Mouse (Mus musculus): ENCODE results near the gene Gm49601. TPM values are rescaled to one million over a fixed set of nuclear protein-coding genes. Genes with fewer than 3 reads are reported as not detected.

The Gm49601 gene
- polyA plus RNA-seq (2016; fragmentation: Nextera tagmentation; extraction: Ambion mirVana): 2.3 and 4.7 TPM in 2 replicates

DNA sequence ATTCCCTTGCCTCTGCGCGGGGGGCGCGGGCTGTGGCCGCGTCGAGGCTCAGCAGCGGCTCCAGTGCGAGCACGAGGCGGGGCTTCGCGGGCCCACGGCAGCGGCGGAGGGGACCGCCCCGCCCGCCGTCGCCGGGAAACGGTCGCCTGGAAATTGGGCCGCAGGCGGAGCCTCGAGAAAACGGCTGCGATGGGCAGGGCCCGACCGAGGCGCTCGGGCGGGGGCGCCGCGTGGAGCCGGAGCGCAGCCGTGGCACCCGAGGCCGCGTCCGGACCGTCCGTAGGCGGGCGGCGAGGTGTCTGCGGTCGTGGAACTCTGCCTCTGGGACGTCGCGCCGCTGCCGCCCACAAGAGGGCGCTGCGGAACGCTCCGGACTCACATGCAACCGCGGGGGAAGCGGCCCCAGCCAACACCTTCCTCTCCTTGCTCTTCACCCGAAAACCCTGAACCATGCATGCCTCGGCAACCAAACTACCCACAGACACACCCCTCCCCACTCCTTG is at the start of gene Gm49601:
Gene Gm49601, minus strand, starts transcription at position 52 of the 503 bp plus-strand sequence.
- H3K27me3 ChIP-seq (ENCODE audit: low read depth, poor library complexity, severe bottlenecking): peaks cover 92% of the 10 kb centered on the region
- H3K4me1 ChIP-seq: peaks cover 46% of the 10 kb centered on the region
- H3K27ac ChIP-seq: peak within 1 kb of the TSS; percentile 72
- peak within 1 kb of the TSS; percentile 57 for H3K4me3 ChIP-seq
- peak; percentile 91 for DNase-seq (ENCODE audit: low spot score)
- under 1% methylated on average over 65 of the region's 65 CpGs for WGBS
- H3K36me3 ChIP-seq: peaks cover 29% of the 10 kb centered on the region
- no peaks in the 10 kb centered on the region for H3K9me3 ChIP-seq (replicated peaks)

- DNase-seq (ENCODE audit: low spot score): no peak
- WGBS: 83% methylated on average over 3 of the region's 3 CpGs
These were observed 46.8 kb upstream of the Gm49601 start for GRCm38 (mm10) chr16:18673005-18673404.

GRCm38 (mm10) chr16:18672027-18672426 is 45.8 kb upstream of the Gm49601 start:
- H3K27me3 ChIP-seq (ENCODE audit: low read depth, poor library complexity, severe bottlenecking): no peaks in the 10 kb centered on the region
- DNase-seq (ENCODE audit: low spot score): no peak
- H3K4me1 ChIP-seq: no peaks in the 10 kb centered on the region
- H3K9me3 ChIP-seq (replicated peaks): no peaks in the 10 kb centered on the region
- H3K27ac ChIP-seq: no peak overlapping the region
- 72% methylated on average over 5 of the region's 5 CpGs for WGBS
- no peaks in the 10 kb centered on the region for H3K36me3 ChIP-seq
- H3K4me3 ChIP-seq: no peak overlapping the region

More at GRCm38 (mm10) chr16:18673005-18673404, 46.8 kb upstream of the Gm49601 start:
- Histone ChIP-seq H3K27ac (no peak overlapping the region), H3K36me3 (no peaks in the 10 kb centered on the region), H3K4me3 (no peak overlapping the region), H3K27me3 (ENCODE audit: low read depth, poor library complexity, severe bottlenecking) (no peaks in the 10 kb centered on the region), H3K9me3 (replicated peaks) (no peaks in the 10 kb centered on the region), H3K4me1 (no peaks in the 10 kb centered on the region)

DNA sequence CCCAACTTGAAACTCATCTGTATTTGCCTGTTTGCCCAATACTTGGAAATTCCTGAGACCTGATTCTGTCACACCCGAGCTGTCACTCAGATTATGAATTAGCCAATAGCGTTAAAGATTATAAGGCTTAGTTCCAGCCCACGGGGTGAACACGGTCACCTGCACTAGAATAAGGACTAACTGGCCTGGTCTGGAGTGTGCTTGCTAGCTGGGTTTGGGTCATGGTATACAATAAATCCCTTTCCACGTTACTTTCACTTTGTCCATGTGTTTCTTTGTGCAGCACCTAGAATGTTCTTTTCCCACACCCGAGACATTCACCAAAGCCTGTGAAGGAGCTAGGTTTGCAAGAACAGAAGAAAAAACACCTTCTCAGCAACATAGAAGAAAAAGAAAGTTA is 43.7 kb upstream of the Gm49601 start:
- Histone ChIP-seq H3K4me1 (no peaks in the 10 kb centered on the region), H3K36me3 (no peaks in the 10 kb centered on the region), H3K4me3 (no peak overlapping the region), H3K27ac (no peak overlapping the region), H3K27me3 (ENCODE audit: low read depth, poor library complexity, severe bottlenecking) (no peaks in the 10 kb centered on the region), H3K9me3 (replicated peaks) (no peaks in the 10 kb centered on the region)
- WGBS: 82% methylated on average over 6 of the region's 6 CpGs
- DNase-seq (ENCODE audit: low spot score): no peak

GRCm38 (mm10) chr16:18658597-18658996 is 32.4 kb upstream of the Gm49601 start:
- no peak overlapping the region for H3K27ac ChIP-seq

GRCm38 (mm10) chr16:18655372-18656098 is 29.3 kb upstream of the Gm49601 start:
- no peak overlapping the region for H3K4me3 ChIP-seq
- peak overlapping the region; percentile 71 for H3K27ac ChIP-seq
- H3K36me3 ChIP-seq: no peaks in the 10 kb centered on the region
- WGBS: 67% methylated on average over 5 of the region's 5 CpGs
- DNase-seq (ENCODE audit: low spot score): no peak
- no peaks in the 10 kb centered on the region for H3K9me3 ChIP-seq (replicated peaks)
- peaks cover 11% of the 10 kb centered on the region for H3K4me1 ChIP-seq
- H3K27me3 ChIP-seq (ENCODE audit: low read depth, poor library complexity, severe bottlenecking): no peaks in the 10 kb centered on the region

More at GRCm38 (mm10) chr16:18658597-18658996, 32.4 kb upstream of the Gm49601 start:
- 82% methylated on average over 4 of the region's 4 CpGs for WGBS
- Histone ChIP-seq H3K27me3 (ENCODE audit: low read depth, poor library complexity, severe bottlenecking) (no peaks in the 10 kb centered on the region), H3K9me3 (replicated peaks) (no peaks in the 10 kb centered on the region), H3K4me1 (peaks cover 11% of the 10 kb centered on the region), H3K36me3 (no peaks in the 10 kb centered on the region), H3K4me3 (no peak overlapping the region)
- no peak for DNase-seq (ENCODE audit: low spot score)

GRCm38 (mm10) chr16:18653290-18654160 is 27.3 kb upstream of the Gm49601 start:
- Histone ChIP-seq H3K27ac (no peak overlapping the region), H3K9me3 (replicated peaks) (no peaks in the 10 kb centered on the region), H3K27me3 (ENCODE audit: low read depth, poor library complexity, severe bottlenecking) (no peaks in the 10 kb centered on the region), H3K36me3 (no peaks in the 10 kb centered on the region), H3K4me1 (peaks cover 11% of the 10 kb centered on the region), H3K4me3 (no peak overlapping the region)
- no peak for DNase-seq (ENCODE audit: low spot score)
- 90% methylated on average over 6 of the region's 6 CpGs for WGBS

GRCm38 (mm10) chr16:18649126-18649525 is 22.9 kb upstream of the Gm49601 start:
- no peak for DNase-seq (ENCODE audit: low spot score)
- Histone ChIP-seq H3K4me1 (no peaks in the 10 kb centered on the region), H3K27ac (no peak overlapping the region), H3K9me3 (replicated peaks) (no peaks in the 10 kb centered on the region), H3K4me3 (no peak overlapping the region), H3K27me3 (ENCODE audit: low read depth, poor library complexity, severe bottlenecking) (no peaks in the 10 kb centered on the region), H3K36me3 (no peaks in the 10 kb centered on the region)
- WGBS: 64% methylated on average over 3 of the region's 3 CpGs

GRCm38 (mm10) chr16:18645329-18645728 is 19.1 kb upstream of the Gm49601 start:
- no peaks in the 10 kb centered on the region for H3K27me3 ChIP-seq (ENCODE audit: low read depth, poor library complexity, severe bottlenecking)
- H3K27ac ChIP-seq: no peak overlapping the region
- H3K9me3 ChIP-seq (replicated peaks): no peaks in the 10 kb centered on the region
- no peak overlapping the region for H3K4me3 ChIP-seq
- no peaks in the 10 kb centered on the region for H3K36me3 ChIP-seq
- H3K4me1 ChIP-seq: no peaks in the 10 kb centered on the region
- no peak for DNase-seq (ENCODE audit: low spot score)
- 67% methylated on average over 6 of the region's 6 CpGs for WGBS

GRCm38 (mm10) chr16:18644485-18644884 is 18.3 kb upstream of the Gm49601 start:
- no peaks in the 10 kb centered on the region for H3K9me3 ChIP-seq (replicated peaks)
- H3K36me3 ChIP-seq: no peaks in the 10 kb centered on the region
- WGBS: 87% methylated on average over 4 of the region's 4 CpGs
- no peaks in the 10 kb centered on the region for H3K4me1 ChIP-seq
- no peak for DNase-seq (ENCODE audit: low spot score)
- H3K27me3 ChIP-seq (ENCODE audit: low read depth, poor library complexity, severe bottlenecking): no peaks in the 10 kb centered on the region
- no peak overlapping the region for H3K4me3 ChIP-seq
- no peak overlapping the region for H3K27ac ChIP-seq

DNA sequence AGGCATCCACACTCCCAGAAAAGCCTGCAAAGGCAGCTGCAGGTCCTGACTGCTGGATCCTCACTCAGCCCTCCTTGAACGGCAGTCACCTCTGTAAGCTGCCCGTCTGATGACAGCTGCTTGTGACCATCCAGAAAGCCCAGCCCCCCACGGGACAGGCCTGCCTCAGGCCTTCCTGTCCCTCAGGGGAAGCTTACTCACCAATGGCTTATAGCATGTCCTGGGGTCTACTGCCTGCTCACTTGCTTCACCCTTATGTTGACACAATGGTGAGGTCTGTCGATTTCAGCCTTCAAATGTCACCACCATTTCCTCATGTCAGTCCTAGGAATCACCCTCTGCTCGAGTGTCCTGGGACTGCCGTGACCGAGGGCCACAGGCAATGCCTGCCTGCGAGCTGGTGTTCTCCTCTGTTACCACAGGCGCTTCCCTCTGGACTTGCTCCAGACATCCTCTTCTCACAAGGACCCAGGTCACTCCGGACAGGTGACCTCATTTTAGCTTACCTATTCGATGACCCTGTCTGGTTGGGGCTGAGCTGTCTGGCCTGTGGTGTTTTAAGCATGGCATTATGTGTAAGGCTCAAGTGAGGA is 17.3 kb upstream of the Gm49601 start:
- Histone ChIP-seq H3K27me3 (ENCODE audit: low read depth, poor library complexity, severe bottlenecking) (no peaks in the 10 kb centered on the region), H3K4me1 (no peaks in the 10 kb centered on the region), H3K4me3 (no peak overlapping the region), H3K27ac (no peak overlapping the region), H3K9me3 (replicated peaks) (no peaks in the 10 kb centered on the region), H3K36me3 (no peaks in the 10 kb centered on the region)
- WGBS: 76% methylated on average over 11 of the region's 11 CpGs
- no peak for DNase-seq (ENCODE audit: low spot score)

DNA sequence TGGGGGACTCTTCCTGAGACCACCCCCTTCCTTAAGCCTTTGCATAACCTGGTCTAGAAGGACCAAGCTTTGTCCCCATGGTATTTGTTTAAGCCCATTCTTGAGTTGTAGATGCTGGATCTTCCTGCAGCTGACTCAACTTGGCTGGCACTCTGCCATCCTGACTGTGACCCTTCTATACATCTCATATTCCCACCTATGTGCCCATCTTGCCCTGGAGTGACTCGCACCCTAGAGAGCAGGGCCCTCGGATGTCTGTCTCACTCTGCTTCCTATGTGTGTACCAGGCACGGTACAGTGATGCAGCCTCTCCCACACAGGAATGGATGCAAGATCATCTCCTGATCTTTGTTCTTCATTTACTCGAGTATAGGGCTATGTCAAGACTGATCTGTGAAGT is 16.7 kb upstream of the Gm49601 start:
- Histone ChIP-seq H3K9me3 (replicated peaks) (no peaks in the 10 kb centered on the region), H3K27ac (no peak overlapping the region), H3K4me1 (no peaks in the 10 kb centered on the region), H3K36me3 (no peaks in the 10 kb centered on the region), H3K4me3 (no peak overlapping the region), H3K27me3 (ENCODE audit: low read depth, poor library complexity, severe bottlenecking) (no peaks in the 10 kb centered on the region)
- no peak for DNase-seq (ENCODE audit: low spot score)
- 83% methylated on average over 4 of the region's 4 CpGs for WGBS

DNA sequence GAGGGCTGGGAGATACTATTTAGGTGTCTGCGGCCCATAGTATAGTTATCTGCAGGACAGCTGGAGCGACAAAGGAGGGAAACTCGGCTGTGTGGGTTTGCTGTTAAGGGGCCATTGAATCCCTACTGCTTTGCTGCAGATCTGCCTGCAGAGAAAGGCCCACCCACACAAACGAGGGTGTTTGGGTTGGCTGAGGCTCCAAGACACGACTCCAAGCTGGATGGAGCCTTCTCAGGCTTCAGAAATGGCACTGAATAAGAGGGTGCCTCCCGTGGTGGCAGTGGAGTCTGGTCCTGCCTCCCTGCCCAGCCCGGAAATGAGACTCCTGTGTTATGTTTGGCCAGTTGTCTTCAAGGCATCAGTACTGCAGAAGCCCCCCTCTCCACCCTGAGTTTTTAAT is 16.1 kb upstream of the Gm49601 start:
- Histone ChIP-seq H3K27ac (no peak overlapping the region), H3K4me3 (no peak overlapping the region), H3K27me3 (ENCODE audit: low read depth, poor library complexity, severe bottlenecking) (no peaks in the 10 kb centered on the region), H3K4me1 (no peaks in the 10 kb centered on the region), H3K36me3 (no peaks in the 10 kb centered on the region), H3K9me3 (replicated peaks) (no peaks in the 10 kb centered on the region)
- WGBS: 59% methylated on average over 7 of the region's 7 CpGs
- no peak for DNase-seq (ENCODE audit: low spot score)
